Mouse (Mus musculus): ENCODE measurements at regions not wholly inside any gene's neighbourhood (a gene's known extent, or its start where the extent isn't known, plus 50 kb on each side); places are given as distances from the start of the nearest gene placed in this dataset.

DNA sequence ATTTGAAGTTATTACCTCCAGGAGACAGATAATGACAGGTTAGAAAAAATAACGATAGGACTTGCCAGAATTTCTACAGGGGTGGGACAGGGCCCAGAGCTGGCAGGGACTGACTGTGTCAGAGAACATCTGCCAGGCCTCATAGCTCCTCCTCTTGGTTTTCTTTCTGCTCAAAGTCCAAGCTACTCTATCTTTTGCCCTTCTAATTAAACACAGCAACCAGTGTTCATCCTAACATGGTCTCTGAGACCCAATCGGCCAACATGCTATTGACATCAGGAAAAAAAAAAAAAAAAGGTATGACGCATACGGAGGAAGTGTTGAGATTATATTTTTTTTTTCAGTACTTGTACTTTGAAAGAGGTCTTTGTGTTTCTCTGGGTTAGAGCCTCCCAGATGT is 90.7 kb upstream of the Lnx1 start:
- TF ChIP-seq CTCF (IDR thresholded peaks at IDR 0.05; ENCODE audit: low read depth, low read length), result no peak
- no peak for TF ChIP-seq POLR2A (IDR thresholded peaks at IDR 0.05; ENCODE audit: extremely low read depth, insufficient read depth, low read length)

All from liver, adult 2 months (tissue).